Mouse (Mus musculus) liver, embryonic 11.5 days (tissue): Measurements from ENCODE around the gene Smim4. TPM values are rescaled to one million over a fixed set of nuclear protein-coding genes. Genes with fewer than 3 reads are reported as not detected.

ENCODE experiments used
- ATAC-seq: fragments of 200-750 bp; cut with Nextera tagmentation; replicated peaks from 2 replicates; pipeline ENCODE4 v1.8.0; 2017; ENCODE audit warnings: moderate number of reproducible peaks, mild to moderate bottlenecking, moderate TSS enrichment, moderate library complexity; ENCODE audit not compliant: low FRiP score
- DNase-seq: peaks from one replicate; pipeline ENCODE4 v3.0.0-alpha.2; 2017; ENCODE audit warnings: low spot score
- H3K27ac ChIP-seq: fragments of 300-500 bp; sonication (generic); 2 replicates; pipeline ENCODE4 v1.5.1; 2014; ENCODE audit warnings: mild to moderate bottlenecking, low read depth, low read length, control low read depth
- H3K27me3 ChIP-seq: fragments of 300-500 bp; sonication (generic); replicated peaks from 2 replicates; pipeline ENCODE4 v1.6.1; 2014; ENCODE audit warnings: low read length, mixed read lengths; ENCODE audit not compliant: control insufficient read depth, insufficient read depth
- H3K36me3 ChIP-seq: fragments of 300-500 bp; sonication (generic); 2 replicates; pipeline ENCODE4 v1.6.1; 2014; ENCODE audit warnings: mild to moderate bottlenecking, low read length, moderate library complexity, mixed read lengths; ENCODE audit not compliant: control insufficient read depth, insufficient read depth
- H3K4me1 ChIP-seq: fragments of 300-500 bp; sonication (generic); replicated peaks from 2 replicates; pipeline ENCODE4 v1.6.1; 2014; ENCODE audit warnings: low read length, mixed read lengths; ENCODE audit not compliant: control insufficient read depth, insufficient read depth
- H3K4me2 ChIP-seq: fragments of 300-500 bp; sonication (generic); 2 replicates; pipeline ENCODE4 v1.6.1; 2014; ENCODE audit warnings: mild to moderate bottlenecking, control low read depth, moderate library complexity
- H3K4me3 ChIP-seq: fragments of 300-500 bp; sonication (generic); 2 replicates; pipeline ENCODE4 v1.5.1; 2014; ENCODE audit warnings: low read depth, low read length, control low read depth
- H3K9ac ChIP-seq: fragments of 300-500 bp; sonication (generic); 2 replicates; pipeline ENCODE4 v1.6.1; 2014; ENCODE audit warnings: low read depth, low read length, control low read depth
- H3K9me3 ChIP-seq: fragments of 300-500 bp; sonication (generic); 2 replicates; pipeline ENCODE4 v1.6.1; 2016; ENCODE audit warnings: low read length, inconsistent platforms, mixed read lengths; ENCODE audit not compliant: control insufficient read depth
- WGBS: fragments of 180-500 bp; shearing (Covaris S2); extraction: QIAGEN DNeasy Blood & Tissue Kit; methylation state at CpG from one replicate; pipeline ENCODE4 v1.1.7; 2014; 5-methylcytosine and 5-hydroxymethylcytosine counted together
- polyA plus RNA-seq: library from polyadenylated mRNA; unstranded; fragments of >200 nt; fragmentation: Nextera tagmentation; extraction: Ambion mirVana; gene quantifications from 2 replicates; pipeline ENCODE4 v1.2.1, GENCODE M21; 2014

The Smim4 gene
- polyA plus RNA-seq, 1 experiment from 2014 or later, result 107 TPM

- H3K4me1 ChIP-seq, result peaks cover 24% of the 10 kb centered on the region
- ATAC-seq (no peak), DNase-seq (no peak)
- H3K9ac ChIP-seq, result no peak within 1 kb of the TSS
- no peak within 1 kb of the TSS for H3K27ac ChIP-seq
- WGBS, result 19% methylated on average over 10 of the region's 10 CpGs
- peak within 1 kb of the TSS; percentile 35 for H3K4me2 ChIP-seq
- H3K27me3 ChIP-seq, result peaks cover 7% of the 10 kb centered on the region; the same call in 1 of the 2 replicates
- peak within 1 kb of the TSS; percentile 28 for H3K4me3 ChIP-seq
- H3K9me3 ChIP-seq, result no peaks in the 10 kb centered on the region
- H3K36me3 ChIP-seq, result peaks cover 33% of the 10 kb centered on the region
Observed at GRCm38 (mm10) chr14:31168425-31168824, 39.7 kb upstream of the Smim4 start, which contains the start of gene Stab1. Gene Stab1, minus strand, starts transcription at chr14:31168641.

GRCm38 (mm10) chr14:31166827-31167226 is 38.1 kb upstream of the Smim4 start:
- Histone ChIP-seq H3K9ac (peak overlapping the region; percentile 13; the same call in 1 of the 2 replicates), H3K4me1 (peaks cover 24% of the 10 kb centered on the region), H3K4me3 (peak overlapping the region; percentile 28), H3K4me2 (peak overlapping the region; percentile 35), H3K27ac (no peak overlapping the region), H3K9me3 (no peaks in the 10 kb centered on the region), H3K27me3 (peaks cover 7% of the 10 kb centered on the region; the same call in 1 of the 2 replicates), H3K36me3 (peaks cover 17% of the 10 kb centered on the region)
- DNase-seq (no peak), ATAC-seq (no peak)
- 55% methylated on average over 9 of the region's 9 CpGs for WGBS

- ATAC-seq (no peak), DNase-seq (no peak)
- peak overlapping the region; percentile 35 for H3K4me2 ChIP-seq
- H3K27me3 ChIP-seq, result peaks cover 7% of the 10 kb centered on the region; the same call in 1 of the 2 replicates
- H3K36me3 ChIP-seq, result peaks cover 10% of the 10 kb centered on the region; the same call in 1 of the 2 replicates
- peaks cover 24% of the 10 kb centered on the region for H3K4me1 ChIP-seq
- 22% methylated on average over 10 of the region's 10 CpGs for WGBS
- H3K9me3 ChIP-seq, result no peaks in the 10 kb centered on the region
- no peak overlapping the region for H3K27ac ChIP-seq
- no peak overlapping the region for H3K9ac ChIP-seq
- peak overlapping the region; percentile 28 for H3K4me3 ChIP-seq
Observed at GRCm38 (mm10) chr14:31165991-31166630, 37.4 kb upstream of the Smim4 start.

GRCm38 (mm10) chr14:31165458-31165857 is 36.7 kb upstream of the Smim4 start:
- 54% methylated on average over 7 of the region's 7 CpGs for WGBS

GRCm38 (mm10) chr14:31165010-31165409 is 36.3 kb upstream of the Smim4 start:
- peaks cover 24% of the 10 kb centered on the region for H3K4me1 ChIP-seq
- H3K27ac ChIP-seq, result no peak overlapping the region
- H3K36me3 ChIP-seq, result 0 out of 2 replicates have a peak, but pooled peaks cover under 1% of the 10 kb centered on the region
- H3K4me3 ChIP-seq, result no peak overlapping the region
- H3K9ac ChIP-seq, result no peak overlapping the region
- H3K4me2 ChIP-seq, result no peak overlapping the region
- H3K9me3 ChIP-seq, result no peaks in the 10 kb centered on the region
- WGBS, result 77% methylated on average over 2 of the region's 2 CpGs
- no peak for ATAC-seq
- DNase-seq, result no peak
- H3K27me3 ChIP-seq, result peaks cover 7% of the 10 kb centered on the region; the same call in 1 of the 2 replicates

More at GRCm38 (mm10) chr14:31165458-31165857, 36.7 kb upstream of the Smim4 start:
- Histone ChIP-seq H3K4me3 (no peak overlapping the region), H3K9ac (no peak overlapping the region), H3K27ac (no peak overlapping the region), H3K36me3 (peaks cover 5% of the 10 kb centered on the region; the same call in 1 of the 2 replicates), H3K4me2 (no peak overlapping the region), H3K4me1 (peaks cover 24% of the 10 kb centered on the region), H3K9me3 (no peaks in the 10 kb centered on the region), H3K27me3 (peaks cover 7% of the 10 kb centered on the region; the same call in 1 of the 2 replicates)
- ATAC-seq, result no peak
- DNase-seq, result no peak

- no peak; the same call in 1 of the 2 replicates for ATAC-seq
- Histone ChIP-seq H3K27ac (no peak overlapping the region), H3K4me3 (no peak overlapping the region), H3K4me1 (peaks cover 24% of the 10 kb centered on the region), H3K9ac (no peak overlapping the region), H3K36me3 (no peaks in the 10 kb centered on the region), H3K4me2 (no peak overlapping the region), H3K9me3 (no peaks in the 10 kb centered on the region), H3K27me3 (peaks cover 7% of the 10 kb centered on the region; the same call in 1 of the 2 replicates)
- 43% methylated on average over 8 of the region's 8 CpGs for WGBS
- DNase-seq, result no peak
Observed at GRCm38 (mm10) chr14:31164067-31164466, 35.3 kb upstream of the Smim4 start.

GRCm38 (mm10) chr14:31161638-31162037 is 32.9 kb upstream of the Smim4 start:
- ATAC-seq, result no peak
- 79% methylated on average over 10 of the region's 10 CpGs for WGBS
- H3K9me3 ChIP-seq, result no peaks in the 10 kb centered on the region
- H3K4me1 ChIP-seq, result peaks cover 22% of the 10 kb centered on the region
- no peak overlapping the region for H3K4me2 ChIP-seq
- no peaks in the 10 kb centered on the region for H3K36me3 ChIP-seq
- DNase-seq, result no peak
- H3K4me3 ChIP-seq, result no peak overlapping the region
- H3K27ac ChIP-seq, result no peak overlapping the region
- H3K27me3 ChIP-seq, result no peaks in the 10 kb centered on the region
- H3K9ac ChIP-seq, result no peak overlapping the region

GRCm38 (mm10) chr14:31161191-31161590 is 32.4 kb upstream of the Smim4 start:
- Histone ChIP-seq H3K27ac (no peak overlapping the region), H3K4me1 (peaks cover 19% of the 10 kb centered on the region), H3K9me3 (no peaks in the 10 kb centered on the region), H3K27me3 (no peaks in the 10 kb centered on the region), H3K4me3 (no peak overlapping the region), H3K36me3 (no peaks in the 10 kb centered on the region), H3K4me2 (no peak overlapping the region), H3K9ac (no peak overlapping the region)
- ATAC-seq (no peak), DNase-seq (no peak)
- 77% methylated on average over 7 of the region's 7 CpGs for WGBS
